ENCODE assay signal across 30 mouse cellular contexts in genomic region chr2:84987930-84988329, GRCm38 (mm10). TPM values are rescaled to one million over a fixed set of nuclear protein-coding genes. Genes with fewer than 3 reads are reported as not detected.
DNase-seq lines count a peak whose midpoint lies in the region; ATAC-seq lines count a peak whose summit lies in the region.
"Had no signal": no experiment of that assay in that cellular context is flagged by ENCODE, and none has a peak within 500 bp of the region (broad histone marks: within the 10 kb centered on the region; RNA-seq: fewer than 3 reads in every experiment).

TSS of gene Prg3 (plus strand) at chr2:84988215.

- H3K4me2 ChIP-seq in hindbrain, embryonic 11.5 days (replicated peaks; ENCODE audit: low read depth, low read length), result no peak within 1 kb of the TSS
- H3K4me2 ChIP-seq: forebrain, embryonic 15.5 days; heart, embryonic 12.5 days; hindbrain, embryonic 12.5 days; liver, embryonic 13.5 days; lung, embryonic 14.5 days; midbrain, embryonic 12.5 days; stomach, embryonic 15.5 days had no signal

- no peaks in the 10 kb centered on the region for H3K27me3 ChIP-seq in hindbrain, embryonic 11.5 days (ENCODE audit: control insufficient read depth, insufficient read depth, low read length)
- H3K27me3 ChIP-seq: forebrain, embryonic 15.5 days; heart, embryonic 12.5 days; hindbrain, embryonic 12.5 days; midbrain, embryonic 12.5 days; stomach, embryonic 15.5 days had no signal

- no peak within 1 kb of the TSS for H3K4me3 ChIP-seq in hindbrain, embryonic 11.5 days (ENCODE audit: low read depth, low read length)
- H3K4me3 ChIP-seq: forebrain, embryonic 15.5 days; heart, embryonic 12.5 days; hindbrain, embryonic 12.5 days; liver, embryonic 13.5 days; midbrain, embryonic 12.5 days; stomach, embryonic 15.5 days had no signal

- DNase-seq in 416B (ENCODE audit: low read depth), result peak; percentile 19
- DNase-seq in B cell, adult 2 months, result peak; percentile 32 to 41
- no peak for DNase-seq in hindbrain, embryonic 11.5 days (ENCODE audit: low spot score)
- DNase-seq in kidney, postnatal 4 days, result no peak
- DNase-seq in retina, embryonic 14.5 days (ENCODE audit: low spot score), result no peak
- DNase-seq: adrenal gland, postnatal 10 days; cerebellum, adult 2 months; cerebellum, postnatal 25 days; heart, postnatal 10 days; liver, embryonic 13.5 days; lung, embryonic 14.5 days; right cerebral cortex, postnatal 14 days; spleen, adult 18-20 months; thymus, postnatal 36 days had no signal

- no peak within 1 kb of the TSS for H3K27ac ChIP-seq in hindbrain, embryonic 11.5 days (ENCODE audit: low read depth, low read length)
- H3K27ac ChIP-seq: forebrain, embryonic 15.5 days; hindbrain, embryonic 12.5 days; liver, embryonic 13.5 days; midbrain, embryonic 12.5 days; stomach, embryonic 15.5 days had no signal

- no peaks in the 10 kb centered on the region for H3K4me1 ChIP-seq in hindbrain, embryonic 11.5 days (replicated peaks; ENCODE audit: control insufficient read depth, insufficient read depth, low read length)
- H3K4me1 ChIP-seq: forebrain, embryonic 15.5 days; heart, embryonic 12.5 days; hindbrain, embryonic 12.5 days; midbrain, embryonic 12.5 days; stomach, embryonic 15.5 days had no signal

- H3K9me3 ChIP-seq in hindbrain, embryonic 11.5 days (ENCODE audit: control insufficient read depth, low read length), result no peaks in the 10 kb centered on the region
- H3K9me3 ChIP-seq: forebrain, embryonic 15.5 days; heart, embryonic 12.5 days; hindbrain, embryonic 12.5 days; liver, embryonic 13.5 days; midbrain, embryonic 12.5 days; stomach, embryonic 15.5 days had no signal

- H3K36me3 ChIP-seq in hindbrain, embryonic 11.5 days (ENCODE audit: control insufficient read depth, insufficient read depth, low read length), result no peaks in the 10 kb centered on the region
- H3K36me3 ChIP-seq: forebrain, embryonic 15.5 days; heart, embryonic 12.5 days; hindbrain, embryonic 12.5 days; liver, embryonic 13.5 days; midbrain, embryonic 12.5 days; stomach, embryonic 15.5 days had no signal

- ATAC-seq in common myeloid progenitor, adult 5-6 weeks (replicated peaks; ENCODE audit: low read depth, poor library complexity, severe bottlenecking), result peak; percentile 98
- peak; percentile 57 for ATAC-seq in megakaryocyte-erythroid progenitor cell, adult 5-6 weeks (replicated peaks; ENCODE audit: low FRiP score, low TSS enrichment, poor library complexity, severe bottlenecking)
- no peak for ATAC-seq in hindbrain, embryonic 11.5 days (ENCODE audit: low FRiP score)
- ATAC-seq: activated CD4-positive, CD25-positive, alpha-beta regulatory T cell, adult 4 months; forebrain, embryonic 15.5 days; intestine, postnatal 0 days had no signal

- 73% methylated on average over 1 of the region's 1 CpGs for WGBS in hindbrain, embryonic 11.5 days

- H3K9ac ChIP-seq in hindbrain, embryonic 11.5 days (ENCODE audit: low read depth, low read length), result no peak within 1 kb of the TSS
- H3K9ac ChIP-seq: forebrain, embryonic 15.5 days; heart, embryonic 12.5 days; hindbrain, embryonic 12.5 days; liver, embryonic 13.5 days; lung, embryonic 14.5 days; midbrain, embryonic 12.5 days; stomach, embryonic 15.5 days had no signal

RNA-seq across cellular contexts. Expression of gene Prg3, which starts in this region (rescaled TPM):
- total RNA-seq in common myeloid progenitor, adult 5-6 weeks (2017), result 2.8 and 7.1 TPM in 2 replicates
- not detected in 2 replicates for total RNA-seq in megakaryocyte-erythroid progenitor cell, adult 5-6 weeks (2014; fragmentation: Nextera tagmentation)
- not detected in 2 replicates for total RNA-seq in megakaryocyte-erythroid progenitor cell, adult 5-6 weeks (2017)
- polyA plus RNA-seq in hindbrain, embryonic 11.5 days (2014; fragmentation: Nextera tagmentation; extraction: Ambion mirVana), result not detected in 2 replicates
- total RNA-seq: gastrocnemius, adult 8-10 months; heart, postnatal 10 days; layer of hippocampus, postnatal 14 days; left cerebral cortex, postnatal 10 days had no signal
- polyA plus RNA-seq: activated CD4-positive, CD25-positive, alpha-beta regulatory T cell, adult 4 months; cerebellum, adult 2 months; embryonic facial prominence, embryonic 14.5 days; forebrain, embryonic 15.5 days; gonadal fat pad, adult 2 months; hindbrain, embryonic 12.5 days; intestine, postnatal 0 days; kidney, embryonic 16.5 days; limb, embryonic 11.5 days; lung, embryonic 14.5 days; midbrain, embryonic 12.5 days had no signal

Comparison
In these comparisons a context has a peak if more than half of its experiments do, and no peak if none do; other contexts are left out.
1. Peak in ATAC-seq in megakaryocyte-erythroid progenitor cell, adult 5-6 weeks; RNA of the gene not detected or under 1 TPM.
2. DNase-seq: peak in 416B (single experiment) and B cell, adult 2 months (2 of 2); none in hindbrain, embryonic 11.5 days (single experiment), kidney, postnatal 4 days (0 of 2) and retina, embryonic 14.5 days (single experiment).